In genomic region chr11:116110540-116110939, GRCm38 (mm10) we compare ENCODE assay signal across 8 mouse cellular contexts. TPM values are rescaled to one million over a fixed set of nuclear protein-coding genes. Genes with fewer than 3 reads are reported as not detected.
DNase-seq lines count a peak whose midpoint lies in the region; ATAC-seq and TF ChIP-seq lines count a peak whose summit lies in the region.

No protein-coding gene starts in this region.

- H3K9me3 ChIP-seq in hindbrain, embryonic 10.5 days: no peaks in the 10 kb centered on the region
- H3K9me3 ChIP-seq in lung, embryonic 14.5 days (ENCODE audit: low read depth, low read length): no peaks in the 10 kb centered on the region
- no peaks in the 10 kb centered on the region for H3K9me3 ChIP-seq in stomach, embryonic 15.5 days

- H3K4me2 ChIP-seq in lung, embryonic 14.5 days: peak overlapping the region; percentile 73
- peak overlapping the region; percentile 91 for H3K4me2 ChIP-seq in stomach, embryonic 15.5 days

- H3K36me3 ChIP-seq in hindbrain, embryonic 10.5 days: no peaks in the 10 kb centered on the region
- no peaks in the 10 kb centered on the region for H3K36me3 ChIP-seq in lung, embryonic 14.5 days (ENCODE audit: insufficient read depth)
- H3K36me3 ChIP-seq in stomach, embryonic 15.5 days: no peaks in the 10 kb centered on the region; the same call in 1 of the 2 replicates

- peak overlapping the region; percentile 50 for H3K27ac ChIP-seq in left cerebral cortex, adult 2 months
- H3K27ac ChIP-seq in hindbrain, embryonic 10.5 days: 0 out of 2 replicates have a peak overlapping the region, but pooled peaks have one; percentile 68
- H3K27ac ChIP-seq in lung, embryonic 14.5 days (ENCODE audit: low read depth): peak overlapping the region; percentile 52; the same call in 1 of the 2 replicates
- H3K27ac ChIP-seq in stomach, embryonic 15.5 days: peak overlapping the region; percentile 8; the same call in 1 of the 2 replicates

- H3K27me3 ChIP-seq in hindbrain, embryonic 10.5 days (ENCODE audit: insufficient read depth, poor library complexity, severe bottlenecking): peaks cover 68% of the 10 kb centered on the region
- peaks cover 41% of the 10 kb centered on the region for H3K27me3 ChIP-seq in lung, embryonic 14.5 days (ENCODE audit: insufficient read depth, low read length)
- H3K27me3 ChIP-seq in stomach, embryonic 15.5 days (replicated peaks): peaks cover 28% of the 10 kb centered on the region

- DNase-seq in left cerebral cortex, adult 2 months (ENCODE audit: extremely low spot score in 1 of 2, low spot score in 2 of 2): no peak
- DNase-seq in left cerebral cortex, adult 9 months (ENCODE audit: low spot score in 2 of 2): no peak
- no peak for DNase-seq in hindbrain, embryonic 10.5 days (ENCODE audit: low spot score)
- peak; percentile 69 for DNase-seq in lung, embryonic 14.5 days
- no peak for DNase-seq in embryo, embryonic 10 days (ENCODE audit: low spot score)
- DNase-seq in spleen, postnatal 36 days (ENCODE audit: low spot score in 2 of 2): no peak
- DNase-seq in left cerebral cortex, postnatal 14 days (ENCODE audit: low spot score in 2 of 2): no peak

- H3K4me3 ChIP-seq in left cerebral cortex, adult 2 months: peak overlapping the region; percentile 47
- peak overlapping the region; percentile 45 for H3K4me3 ChIP-seq in hindbrain, embryonic 10.5 days
- peak overlapping the region; percentile 53 for H3K4me3 ChIP-seq in lung, embryonic 14.5 days (ENCODE audit: low read depth, low read length)
- H3K4me3 ChIP-seq in stomach, embryonic 15.5 days (replicated peaks): peak overlapping the region; percentile 57

- TF ChIP-seq CTCF in left cerebral cortex, adult 2 months (IDR thresholded peaks at IDR 0.05): no peak
- no peak for TF ChIP-seq CTCF in lung, embryonic 14.5 days (IDR thresholded peaks at IDR 0.05; ENCODE audit: low read depth)

- intact Hi-C loops in left cerebral cortex, adult 2 months (cut with DNase I): no loop called here
- intact Hi-C loops in left cerebral cortex, postnatal 14 days (cut with DNase I): no loop called here

- H3K4me1 ChIP-seq in hindbrain, embryonic 10.5 days (replicated peaks): peaks cover 48% of the 10 kb centered on the region
- H3K4me1 ChIP-seq in lung, embryonic 14.5 days (ENCODE audit: insufficient read depth): peaks cover 24% of the 10 kb centered on the region
- H3K4me1 ChIP-seq in stomach, embryonic 15.5 days: peaks cover 48% of the 10 kb centered on the region

- WGBS in hindbrain, embryonic 10.5 days: 32% methylated on average over 10 of the region's 10 CpGs
- whole genome bisulfite sequencing in lung, embryonic 14.5 days: 14% methylated on average over 10 of the region's 10 CpGs
- 19% methylated on average over 10 of the region's 10 CpGs for whole genome bisulfite sequencing in stomach, embryonic 15.5 days

- H3K9ac ChIP-seq in lung, embryonic 14.5 days: peak overlapping the region; percentile 48
- peak overlapping the region; percentile 40; the same call in 1 of the 2 replicates for H3K9ac ChIP-seq in stomach, embryonic 15.5 days

- ATAC-seq in lung, embryonic 14.5 days (ENCODE audit: insufficient read depth): peak; percentile 26; the same call in 1 of the 2 replicates
- no peak for ATAC-seq in stomach, embryonic 15.5 days (ENCODE audit: insufficient read depth, low FRiP score, low read depth)

RNA-seq across cellular contexts. Expression of gene Trim47, which starts 16.5 kb away (rescaled TPM):
- 1 to 10 TPM; 5.2 to 8.0 TPM for total RNA-seq in left cerebral cortex, adult 2 months (2021)
- polyA plus RNA-seq in hindbrain, embryonic 10.5 days (2016; fragmentation: Nextera tagmentation; extraction: Ambion mirVana): 3.1 and 4.3 TPM in 2 replicates
- 12.7 and 13.2 TPM in 2 replicates for polyA plus RNA-seq in lung, embryonic 14.5 days (2014; fragmentation: Nextera tagmentation; extraction: Ambion mirVana)
- polyA plus RNA-seq in stomach, embryonic 15.5 days (2015; fragmentation: Nextera tagmentation; extraction: Ambion mirVana): 27.6 and 30.9 TPM in 2 replicates
- 1 to 10 TPM; 8.7 to 9.0 TPM for total RNA-seq in left cerebral cortex, postnatal 14 days (2021)

RNA-seq across cellular contexts. Expression of gene Trim65, which starts 20.4 kb away (rescaled TPM):
- total RNA-seq in left cerebral cortex, adult 2 months (2021): 1 to 10 TPM; 7.6 to 9.1 TPM
- polyA plus RNA-seq in hindbrain, embryonic 10.5 days (2016; fragmentation: Nextera tagmentation; extraction: Ambion mirVana): 1.8 and 2.0 TPM in 2 replicates
- polyA plus RNA-seq in lung, embryonic 14.5 days (2014; fragmentation: Nextera tagmentation; extraction: Ambion mirVana): 3.7 and 3.9 TPM in 2 replicates
- polyA plus RNA-seq in stomach, embryonic 15.5 days (2015; fragmentation: Nextera tagmentation; extraction: Ambion mirVana): 5.7 and 6.5 TPM in 2 replicates
- 1 to 10 TPM; 5.4 to 7.0 TPM for total RNA-seq in left cerebral cortex, postnatal 14 days (2021)

RNA-seq across cellular contexts. Expression of gene Wbp2, which starts 23.7 kb away (rescaled TPM):
- total RNA-seq in left cerebral cortex, adult 2 months (2021): 100 to 1,000 TPM; 387 to 414 TPM
- 98.1 and 128 TPM in 2 replicates for polyA plus RNA-seq in hindbrain, embryonic 10.5 days (2016; fragmentation: Nextera tagmentation; extraction: Ambion mirVana)
- 66.5 and 69.8 TPM in 2 replicates for polyA plus RNA-seq in lung, embryonic 14.5 days (2014; fragmentation: Nextera tagmentation; extraction: Ambion mirVana)
- 70.4 and 77.6 TPM in 2 replicates for polyA plus RNA-seq in stomach, embryonic 15.5 days (2015; fragmentation: Nextera tagmentation; extraction: Ambion mirVana)
- total RNA-seq in left cerebral cortex, postnatal 14 days (2021): 100 to 1,000 TPM; 278 to 292 TPM

RNA-seq across cellular contexts. Expression of gene Mrpl38, which starts 28.1 kb away (rescaled TPM):
- total RNA-seq in left cerebral cortex, adult 2 months (2021): 10 to 100 TPM; 59.4 to 66.8 TPM
- 108 and 114 TPM in 2 replicates for polyA plus RNA-seq in hindbrain, embryonic 10.5 days (2016; fragmentation: Nextera tagmentation; extraction: Ambion mirVana)
- polyA plus RNA-seq in lung, embryonic 14.5 days (2014; fragmentation: Nextera tagmentation; extraction: Ambion mirVana): 89.3 and 91.9 TPM in 2 replicates
- 94.8 and 102 TPM in 2 replicates for polyA plus RNA-seq in stomach, embryonic 15.5 days (2015; fragmentation: Nextera tagmentation; extraction: Ambion mirVana)
- 10 to 100 TPM; 51.1 to 56.1 TPM for total RNA-seq in left cerebral cortex, postnatal 14 days (2021)

RNA-seq across cellular contexts. Expression of gene Unc13d, which starts 32.8 kb away (rescaled TPM):
- total RNA-seq in left cerebral cortex, adult 2 months (2021): 1 to 10 TPM; 1.5 to 2.0 TPM
- 3.1 and 4.5 TPM in 2 replicates for polyA plus RNA-seq in hindbrain, embryonic 10.5 days (2016; fragmentation: Nextera tagmentation; extraction: Ambion mirVana)
- 2.5 and 3.3 TPM in 2 replicates for polyA plus RNA-seq in lung, embryonic 14.5 days (2014; fragmentation: Nextera tagmentation; extraction: Ambion mirVana)
- 6.5 and 8.0 TPM in 2 replicates for polyA plus RNA-seq in stomach, embryonic 15.5 days (2015; fragmentation: Nextera tagmentation; extraction: Ambion mirVana)
- under 1 TPM; 0.46 to 0.55 TPM for total RNA-seq in left cerebral cortex, postnatal 14 days (2021)

Comparison
In these comparisons a context has a peak if more than half of its experiments do, and no peak if none do; other contexts are left out.
1. H3K27ac ChIP-seq: peak in every context shown above with its lines; median percentile 68 in hindbrain, embryonic 10.5 days; 52 in lung, embryonic 14.5 days; 50 in left cerebral cortex, adult 2 months; 8 in stomach, embryonic 15.5 days.